Mouse (Mus musculus): ENCODE results near the gene Tmem141. TPM values are rescaled to one million over a fixed set of nuclear protein-coding genes. Genes with fewer than 3 reads are reported as not detected.

Gene Tmem141
- polyA plus RNA-seq, 1 experiment: 0.15 TPM

DNA sequence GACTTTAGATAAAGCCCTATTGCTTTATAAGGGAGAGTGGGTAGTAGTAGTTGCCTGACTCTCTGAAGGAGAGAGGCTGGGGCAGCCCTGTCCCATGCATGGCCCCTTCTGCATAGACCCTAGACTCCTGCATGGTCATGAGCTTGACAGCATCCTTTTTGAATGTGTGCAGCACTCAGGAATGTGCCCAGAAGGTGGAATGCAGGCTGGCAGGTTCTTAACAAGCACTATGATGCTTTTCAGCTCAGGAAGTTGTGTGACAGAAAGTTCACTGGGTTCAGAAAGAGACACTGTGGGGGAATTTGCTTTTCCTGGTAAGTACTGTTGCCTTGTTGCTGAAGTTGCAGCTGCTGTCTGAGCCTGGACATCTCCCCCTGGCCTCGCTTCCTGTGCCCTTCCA, 32.7 kb upstream of the Tmem141 start:
- H3K4me3 ChIP-seq (replicated peaks): no peak overlapping the region

DNA sequence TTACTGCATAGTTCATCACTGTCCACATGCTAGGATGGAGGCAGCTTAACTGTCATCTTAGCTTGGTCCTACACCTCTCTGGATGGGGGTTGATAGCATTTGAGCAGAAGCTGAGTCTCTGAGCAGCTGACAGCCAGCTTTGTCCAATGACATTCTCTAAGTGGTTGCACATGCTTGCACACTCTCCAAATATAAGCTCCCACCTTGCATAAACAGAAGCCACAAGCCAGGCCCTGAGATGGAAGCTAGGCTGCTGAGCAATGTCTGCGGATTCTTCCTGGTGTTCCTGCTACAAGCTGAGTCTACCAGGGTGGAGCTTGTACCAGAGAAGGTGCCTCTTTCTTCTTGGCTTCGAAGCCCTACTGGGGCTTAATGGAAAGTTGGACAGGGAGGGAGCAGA, 31.1 kb upstream of the Tmem141 start, which contains the start of gene Lcn8:
Gene Lcn8, plus strand, starts transcription at position 219 of the 400 bp plus-strand sequence.
- no peaks in the 10 kb centered on the region for H3K27me3 ChIP-seq (ENCODE audit: control insufficient read depth)
- H3K36me3 ChIP-seq (ENCODE audit: control insufficient read depth): no peaks in the 10 kb centered on the region
- no peak for TF ChIP-seq TAL1 (IDR thresholded peaks at IDR 0.05; ENCODE audit: low read length)
- TF ChIP-seq GATA1 (IDR thresholded peaks at IDR 0.05; ENCODE audit: low read length): no peak

More for the DNA sequence above, 32.7 kb upstream of the Tmem141 start:
- H3K27me3 ChIP-seq (ENCODE audit: control insufficient read depth): no peaks in the 10 kb centered on the region
- H3K4me1 ChIP-seq (ENCODE audit: control insufficient read depth): no peaks in the 10 kb centered on the region
- H3K36me3 ChIP-seq (ENCODE audit: control insufficient read depth): no peaks in the 10 kb centered on the region
- no peak for TF ChIP-seq GATA1 (IDR thresholded peaks at IDR 0.05; ENCODE audit: low read length)
- TF ChIP-seq TAL1 (IDR thresholded peaks at IDR 0.05; ENCODE audit: low read length): no peak
- no peaks in the 10 kb centered on the region for H3K9me3 ChIP-seq (ENCODE audit: control insufficient read depth, low read length)

DNA sequence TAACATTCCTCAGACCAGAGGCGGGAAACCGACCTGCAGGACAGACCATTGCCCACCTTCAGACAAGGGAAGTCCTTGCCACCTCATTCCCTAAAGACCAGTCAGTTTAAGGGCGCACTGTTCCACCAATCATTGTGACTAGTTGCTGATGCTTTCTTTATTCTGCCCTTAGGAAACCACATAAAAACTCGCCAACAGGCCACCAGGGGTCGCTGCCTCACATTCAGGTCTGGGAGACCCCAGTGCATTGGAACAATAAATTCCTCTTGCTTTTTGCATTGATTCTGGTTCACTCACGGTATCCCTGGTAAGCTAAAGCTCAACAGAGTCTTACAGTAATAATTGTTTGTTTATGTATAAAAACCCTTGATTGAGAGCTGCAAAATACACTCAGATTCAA, 18.1 kb upstream of the Tmem141 start:
- no peaks in the 10 kb centered on the region for H3K27me3 ChIP-seq (ENCODE audit: control insufficient read depth)
- TF ChIP-seq TAL1 (IDR thresholded peaks at IDR 0.05; ENCODE audit: low read length) (no peak), GATA1 (IDR thresholded peaks at IDR 0.05; ENCODE audit: low read length) (no peak)
- no peaks in the 10 kb centered on the region for H3K4me1 ChIP-seq (ENCODE audit: control insufficient read depth)
- H3K4me3 ChIP-seq (replicated peaks): no peak overlapping the region
- H3K9me3 ChIP-seq (ENCODE audit: control insufficient read depth, low read length): no peaks in the 10 kb centered on the region
- H3K36me3 ChIP-seq (ENCODE audit: control insufficient read depth): no peaks in the 10 kb centered on the region

More for the DNA sequence above, 31.1 kb upstream of the Tmem141 start, which contains the start of gene Lcn8:
- no peak within 1 kb of the TSS for H3K4me3 ChIP-seq (replicated peaks)
- no peaks in the 10 kb centered on the region for H3K4me1 ChIP-seq (ENCODE audit: control insufficient read depth)
- H3K9me3 ChIP-seq (ENCODE audit: control insufficient read depth, low read length): no peaks in the 10 kb centered on the region

DNA sequence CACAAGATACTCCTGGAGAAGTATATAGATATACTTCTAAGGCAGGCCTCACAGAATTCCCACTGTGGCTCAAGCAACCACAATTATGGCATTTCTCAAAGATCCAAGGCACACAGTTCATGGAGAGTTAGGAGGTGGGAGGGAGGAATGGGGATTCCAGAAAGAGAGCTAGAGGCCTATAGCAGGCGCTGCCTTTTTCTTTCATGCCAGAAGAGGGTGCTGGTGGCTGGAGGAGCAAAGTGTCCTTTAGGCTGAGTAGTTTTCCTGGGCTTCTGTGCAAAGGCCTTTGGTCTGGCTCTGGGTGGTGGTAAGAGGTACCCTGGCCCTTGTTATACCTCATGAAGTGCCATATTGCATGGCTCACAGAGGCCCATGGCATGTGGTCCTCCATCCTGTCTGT, 12.2 kb upstream of the Tmem141 start:
- H3K9me3 ChIP-seq (ENCODE audit: control insufficient read depth, low read length): no peaks in the 10 kb centered on the region
- H3K4me1 ChIP-seq (ENCODE audit: control insufficient read depth): no peaks in the 10 kb centered on the region
- H3K36me3 ChIP-seq (ENCODE audit: control insufficient read depth): no peaks in the 10 kb centered on the region
- TF ChIP-seq GATA1 (IDR thresholded peaks at IDR 0.05; ENCODE audit: low read length): no peak
- TF ChIP-seq TAL1 (IDR thresholded peaks at IDR 0.05; ENCODE audit: low read length): no peak
- no peak overlapping the region for H3K4me3 ChIP-seq (replicated peaks)
- no peaks in the 10 kb centered on the region for H3K27me3 ChIP-seq (ENCODE audit: control insufficient read depth)

DNA sequence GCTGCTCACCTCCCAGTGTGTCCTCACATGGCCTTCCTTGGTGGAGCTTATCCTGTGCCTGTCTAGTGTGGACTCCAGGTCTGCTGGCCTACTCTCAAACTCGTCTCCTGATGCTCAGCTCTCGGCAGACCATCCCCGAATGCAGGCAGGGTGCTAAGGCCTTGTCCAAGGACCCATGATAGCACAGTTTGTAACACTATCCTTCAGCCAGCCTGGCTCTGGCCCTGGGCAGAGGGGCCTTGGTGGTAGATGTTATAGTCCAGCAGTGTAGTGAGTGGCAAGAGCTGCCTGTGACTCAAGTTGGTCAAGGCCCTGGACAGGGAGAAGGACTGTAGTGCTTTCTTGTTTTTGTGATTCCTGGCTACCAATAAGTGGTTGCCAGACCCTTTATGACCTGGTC, 11.8 kb upstream of the Tmem141 start:
- TF ChIP-seq TAL1 (IDR thresholded peaks at IDR 0.05; ENCODE audit: low read length) (no peak), GATA1 (IDR thresholded peaks at IDR 0.05; ENCODE audit: low read length) (no peak)
- Histone ChIP-seq H3K4me1 (ENCODE audit: control insufficient read depth) (no peaks in the 10 kb centered on the region), H3K27me3 (ENCODE audit: control insufficient read depth) (peaks cover 2% of the 10 kb centered on the region; the same call in 1 of the 2 replicates), H3K9me3 (ENCODE audit: control insufficient read depth, low read length) (no peaks in the 10 kb centered on the region), H3K4me3 (replicated peaks) (no peak overlapping the region), H3K36me3 (ENCODE audit: control insufficient read depth) (no peaks in the 10 kb centered on the region)

DNA sequence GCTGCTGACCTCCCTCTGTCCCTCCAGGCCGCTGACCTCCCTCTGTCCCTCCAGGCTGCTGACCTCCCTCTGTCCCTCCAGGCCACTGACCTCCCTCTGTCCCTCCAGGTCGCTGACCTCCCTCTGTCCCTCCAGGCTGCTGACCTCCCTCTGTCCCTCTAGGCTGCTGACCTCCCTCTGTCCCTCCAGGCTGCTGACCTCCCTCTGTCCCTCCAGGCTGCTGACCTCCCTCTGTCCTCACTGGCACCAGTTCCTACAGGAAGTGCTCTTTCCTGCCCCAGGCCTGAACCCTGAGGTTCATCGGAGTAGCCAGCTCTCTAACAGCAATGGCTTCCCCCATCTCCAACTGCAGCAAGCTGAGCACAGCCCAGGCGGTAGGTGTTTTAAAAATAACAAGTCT, 6.9 kb upstream of the Tmem141 start:
- TF ChIP-seq GATA1 (IDR thresholded peaks at IDR 0.05; ENCODE audit: low read length): no peak
- no peak for TF ChIP-seq TAL1 (IDR thresholded peaks at IDR 0.05; ENCODE audit: low read length)
- Histone ChIP-seq H3K9me3 (ENCODE audit: control insufficient read depth, low read length) (no peaks in the 10 kb centered on the region), H3K27me3 (ENCODE audit: control insufficient read depth) (peaks cover 4% of the 10 kb centered on the region)

DNA sequence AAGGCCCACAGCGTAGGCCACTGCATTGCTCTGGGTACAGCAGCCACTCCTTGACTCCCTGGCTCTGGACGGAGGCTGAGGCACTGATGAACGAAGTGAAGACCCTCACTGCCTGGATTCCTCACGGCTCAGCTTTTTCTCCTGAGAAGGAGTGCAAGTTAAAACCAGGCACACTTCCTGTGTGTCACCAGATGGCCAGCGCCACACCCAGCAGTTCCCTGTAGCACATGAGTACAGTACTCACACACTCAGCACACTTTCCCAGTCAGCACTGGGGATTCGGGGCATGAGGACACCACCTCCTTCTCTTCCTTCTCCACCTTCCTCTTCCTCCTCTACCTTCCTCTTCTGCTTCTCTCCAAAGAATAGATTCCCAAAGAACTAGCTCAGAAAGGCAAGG, 6.0 kb upstream of the Tmem141 start, which contains the start of gene Fcna:
Gene Fcna, minus strand, starts transcription at position 220 of the 400 bp plus-strand sequence.
- Histone ChIP-seq H3K4me3 (replicated peaks) (no peak within 1 kb of the TSS), H3K27me3 (ENCODE audit: control insufficient read depth) (peaks cover 4% of the 10 kb centered on the region), H3K36me3 (ENCODE audit: control insufficient read depth) (no peaks in the 10 kb centered on the region), H3K4me1 (ENCODE audit: control insufficient read depth) (no peaks in the 10 kb centered on the region), H3K9me3 (ENCODE audit: control insufficient read depth, low read length) (no peaks in the 10 kb centered on the region)
- TF ChIP-seq TAL1 (IDR thresholded peaks at IDR 0.05; ENCODE audit: low read length): no peak
- TF ChIP-seq GATA1 (IDR thresholded peaks at IDR 0.05; ENCODE audit: low read length): no peak

More for the DNA sequence above, 6.9 kb upstream of the Tmem141 start:
- no peak overlapping the region for H3K4me3 ChIP-seq (replicated peaks)
- no peaks in the 10 kb centered on the region for H3K4me1 ChIP-seq (ENCODE audit: control insufficient read depth)
- no peaks in the 10 kb centered on the region for H3K36me3 ChIP-seq (ENCODE audit: control insufficient read depth)

DNA sequence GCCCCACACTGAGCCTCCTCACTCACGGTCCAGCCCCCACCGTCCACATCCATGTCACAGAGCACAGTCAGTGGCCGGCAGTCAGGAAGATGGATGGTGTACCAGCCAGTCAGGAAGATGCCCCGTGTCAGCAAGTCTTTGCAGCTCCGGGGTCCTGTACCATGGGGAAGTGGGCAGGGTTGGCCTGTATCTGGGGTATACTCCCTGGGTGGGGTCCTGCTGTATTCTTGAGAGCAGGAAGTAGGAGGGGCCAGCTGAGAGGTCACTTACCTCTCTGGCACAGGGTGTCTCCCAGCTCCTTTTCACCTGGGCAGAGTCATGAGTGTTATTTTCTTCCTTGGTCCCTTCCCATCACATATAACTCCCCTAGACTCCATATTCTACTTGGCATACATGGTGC, 4.2 kb upstream of the Tmem141 start:
- TF ChIP-seq TAL1 (IDR thresholded peaks at IDR 0.05; ENCODE audit: low read length) (no peak), GATA1 (IDR thresholded peaks at IDR 0.05; ENCODE audit: low read length) (no peak)
- Histone ChIP-seq H3K36me3 (ENCODE audit: control insufficient read depth) (no peaks in the 10 kb centered on the region), H3K4me1 (ENCODE audit: control insufficient read depth) (peaks cover 9% of the 10 kb centered on the region), H3K4me3 (replicated peaks) (no peak overlapping the region), H3K27me3 (ENCODE audit: control insufficient read depth) (peaks cover 4% of the 10 kb centered on the region), H3K9me3 (ENCODE audit: control insufficient read depth, low read length) (no peaks in the 10 kb centered on the region)

DNA sequence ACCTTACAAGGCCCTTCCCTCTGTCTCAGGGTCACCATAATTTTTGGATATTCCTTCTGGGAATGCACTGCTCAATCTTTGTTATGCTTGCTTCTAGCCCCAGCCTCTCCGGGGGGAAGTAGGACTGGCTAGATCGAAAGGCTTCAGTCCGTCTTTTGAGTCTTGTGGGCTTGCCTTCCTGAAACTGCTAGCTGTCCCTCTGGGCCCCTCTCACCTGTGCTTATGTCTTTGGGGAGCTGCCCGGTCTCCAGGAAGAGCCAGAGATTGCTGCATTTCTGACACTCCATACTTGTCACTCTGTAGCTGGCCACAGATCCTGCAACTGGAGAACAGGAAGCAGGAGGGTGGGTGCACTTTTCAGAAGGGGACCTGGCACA, 965 bp downstream of the Tmem141 start:
- TF ChIP-seq GATA1 (IDR thresholded peaks at IDR 0.05; ENCODE audit: low read length) (no peak), TAL1 (IDR thresholded peaks at IDR 0.05; ENCODE audit: low read length) (no peak)
- no peaks in the 10 kb centered on the region for H3K36me3 ChIP-seq (ENCODE audit: control insufficient read depth)
- no peak overlapping the region for H3K4me3 ChIP-seq (replicated peaks)
- peaks cover 9% of the 10 kb centered on the region for H3K4me1 ChIP-seq (ENCODE audit: control insufficient read depth)
- no peaks in the 10 kb centered on the region for H3K9me3 ChIP-seq (ENCODE audit: control insufficient read depth, low read length)
- H3K27me3 ChIP-seq (ENCODE audit: control insufficient read depth): peaks cover 38% of the 10 kb centered on the region

DNA sequence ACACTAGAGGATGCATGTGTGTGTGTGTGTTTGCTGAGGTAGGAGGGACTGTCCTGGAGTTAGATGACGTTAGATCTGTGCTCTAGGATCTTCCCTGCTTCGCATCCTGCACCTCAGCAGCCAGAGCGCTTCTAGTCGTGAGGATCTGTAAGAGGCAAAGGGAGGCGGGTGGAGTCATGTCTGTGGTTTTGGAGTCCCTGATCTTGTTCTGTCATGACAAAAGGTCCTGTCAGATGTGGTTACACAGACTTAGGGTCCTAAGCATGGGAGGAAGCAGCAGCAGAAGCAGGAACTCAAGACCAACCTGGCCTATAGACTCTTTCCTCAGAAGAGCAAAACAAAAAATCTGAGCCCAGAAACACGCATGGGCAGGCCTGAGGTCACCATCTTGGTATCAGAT, 1.4 kb downstream of the Tmem141 start:
- Histone ChIP-seq H3K36me3 (ENCODE audit: control insufficient read depth) (no peaks in the 10 kb centered on the region), H3K27me3 (ENCODE audit: control insufficient read depth) (peaks cover 43% of the 10 kb centered on the region)

More for the DNA sequence above, 1.4 kb downstream of the Tmem141 start:
- H3K4me1 ChIP-seq (ENCODE audit: control insufficient read depth): peaks cover 9% of the 10 kb centered on the region
- no peaks in the 10 kb centered on the region for H3K9me3 ChIP-seq (ENCODE audit: control insufficient read depth, low read length)
- no peak for TF ChIP-seq TAL1 (IDR thresholded peaks at IDR 0.05; ENCODE audit: low read length)
- TF ChIP-seq GATA1 (IDR thresholded peaks at IDR 0.05; ENCODE audit: low read length): no peak
- H3K4me3 ChIP-seq (replicated peaks): no peak overlapping the region

All from erythroblast, embryonic 14.5 days (primary cell).